Mouse (Mus musculus): ENCODE data around the gene Chmp5. TPM values are rescaled to one million over a fixed set of nuclear protein-coding genes. Genes with fewer than 3 reads are reported as not detected.
A peak's percentile ranks its signal among the peaks of the same experiment; 100 is the strongest.
"Not testable (repeated sequence)": the region's sequence is repeated elsewhere in the genome, so short reads cannot be mapped to it uniquely, and the experiment has no call there.

Gene Chmp5
- polyA plus RNA-seq, 1 experiment from 2014 or later: 164 TPM

- Histone ChIP-seq H3K36me3 (ENCODE audit: insufficient read depth, low read length) (no peaks in the 10 kb centered on the region), H3K9me3 (replicated peaks; ENCODE audit: low read length) (no peaks in the 10 kb centered on the region), H3K4me1 (replicated peaks; ENCODE audit: insufficient read depth, low read length) (no peaks in the 10 kb centered on the region), H3K9ac (ENCODE audit: low read depth, low read length) (no peak overlapping the region), H3K27me3 (ENCODE audit: insufficient read depth, low read length) (no peaks in the 10 kb centered on the region), H3K4me2 (ENCODE audit: low read length) (no peak overlapping the region), H3K4me3 (replicated peaks; ENCODE audit: low read depth, low read length) (no peak overlapping the region), H3K27ac (0 out of 2 replicates have a peak overlapping the region, but pooled peaks have one; percentile 42)
- ATAC-seq (replicated peaks; ENCODE audit: low FRiP score, low read depth) (no peak), DNase-seq (ENCODE audit: low spot score) (no peak)
- no peak for TF ChIP-seq CTCF (IDR thresholded peaks at IDR 0.05; ENCODE audit: low read depth)
- WGBS: 65% methylated on average over 3 of the region's 3 CpGs
These were observed 26.9 kb upstream of the Chmp5 start for GRCm38 (mm10) chr4:40921288-40921687.

- H3K4me3 ChIP-seq (replicated peaks; ENCODE audit: low read depth, low read length): no peak overlapping the region
- no peak overlapping the region for H3K4me2 ChIP-seq (ENCODE audit: low read length)
- no peaks in the 10 kb centered on the region for H3K9me3 ChIP-seq (replicated peaks; ENCODE audit: low read length)
- no peak for TF ChIP-seq CTCF (IDR thresholded peaks at IDR 0.05; ENCODE audit: low read depth)
- H3K36me3 ChIP-seq (ENCODE audit: insufficient read depth, low read length): no peaks in the 10 kb centered on the region
- ATAC-seq (replicated peaks; ENCODE audit: low FRiP score, low read depth): no peak; the same call in 1 of the 2 replicates
- H3K27me3 ChIP-seq (ENCODE audit: insufficient read depth, low read length): no peaks in the 10 kb centered on the region
- H3K9ac ChIP-seq (ENCODE audit: low read depth, low read length): no peak overlapping the region
- no peak for DNase-seq (ENCODE audit: low spot score)
- no peaks in the 10 kb centered on the region for H3K4me1 ChIP-seq (replicated peaks; ENCODE audit: insufficient read depth, low read length)
- H3K27ac ChIP-seq: peak overlapping the region; percentile 73
- WGBS: 43% methylated on average over 6 of the region's 6 CpGs
These were observed 25.0 kb upstream of the Chmp5 start for GRCm38 (mm10) chr4:40923087-40923651.

GRCm38 (mm10) chr4:40925568-40925967 lies 22.6 kb upstream of the Chmp5 start:
- Histone ChIP-seq H3K27me3 (ENCODE audit: insufficient read depth, low read length) (no peaks in the 10 kb centered on the region), H3K27ac (0 out of 2 replicates have a peak overlapping the region, but pooled peaks have one; percentile 19), H3K4me3 (replicated peaks; ENCODE audit: low read depth, low read length) (no peak overlapping the region), H3K4me1 (replicated peaks; ENCODE audit: insufficient read depth, low read length) (0 out of 2 replicates have a peak, but pooled peaks cover 3% of the 10 kb centered on the region), H3K4me2 (ENCODE audit: low read length) (no peak overlapping the region), H3K9ac (ENCODE audit: low read depth, low read length) (no peak overlapping the region), H3K9me3 (replicated peaks; ENCODE audit: low read length) (no peaks in the 10 kb centered on the region), H3K36me3 (ENCODE audit: insufficient read depth, low read length) (no peaks in the 10 kb centered on the region)
- TF ChIP-seq CTCF (IDR thresholded peaks at IDR 0.05; ENCODE audit: low read depth): no peak
- ATAC-seq (replicated peaks; ENCODE audit: low FRiP score, low read depth) (no peak), DNase-seq (ENCODE audit: low spot score) (no peak)
- 39% methylated on average over 3 of the region's 3 CpGs for WGBS

- Histone ChIP-seq H3K27ac (0 out of 2 replicates have a peak overlapping the region, but pooled peaks have one; percentile 55), H3K27me3 (ENCODE audit: insufficient read depth, low read length) (no peaks in the 10 kb centered on the region), H3K9me3 (replicated peaks; ENCODE audit: low read length) (no peaks in the 10 kb centered on the region), H3K4me1 (replicated peaks; ENCODE audit: insufficient read depth, low read length) (0 out of 2 replicates have a peak, but pooled peaks cover 3% of the 10 kb centered on the region), H3K36me3 (ENCODE audit: insufficient read depth, low read length) (peaks cover 15% of the 10 kb centered on the region; the same call in 1 of the 2 replicates), H3K4me2 (ENCODE audit: low read length) (no peak overlapping the region), H3K4me3 (replicated peaks; ENCODE audit: low read depth, low read length) (no peak overlapping the region), H3K9ac (ENCODE audit: low read depth, low read length) (no peak overlapping the region)
- DNase-seq (ENCODE audit: low spot score) (no peak), ATAC-seq (replicated peaks; ENCODE audit: low FRiP score, low read depth) (no peak)
- WGBS: 48% methylated on average over 7 of the region's 7 CpGs
- TF ChIP-seq CTCF (IDR thresholded peaks at IDR 0.05; ENCODE audit: low read depth): no peak
These were observed 19.2 kb upstream of the Chmp5 start for GRCm38 (mm10) chr4:40929046-40929445.

GRCm38 (mm10) chr4:40933694-40934093 lies 14.5 kb upstream of the Chmp5 start:
- no peak overlapping the region for H3K4me2 ChIP-seq (ENCODE audit: low read length)
- no peak for DNase-seq (ENCODE audit: low spot score)
- no peak for TF ChIP-seq CTCF (IDR thresholded peaks at IDR 0.05; ENCODE audit: low read depth)
- 85% methylated on average over 5 of the region's 5 CpGs for WGBS
- H3K4me1 ChIP-seq (replicated peaks; ENCODE audit: insufficient read depth, low read length): 0 out of 2 replicates have a peak, but pooled peaks cover 3% of the 10 kb centered on the region
- no peak overlapping the region for H3K9ac ChIP-seq (ENCODE audit: low read depth, low read length)
- no peak overlapping the region for H3K4me3 ChIP-seq (replicated peaks; ENCODE audit: low read depth, low read length)
- no peaks in the 10 kb centered on the region for H3K27me3 ChIP-seq (ENCODE audit: insufficient read depth, low read length)
- H3K27ac ChIP-seq: no peak overlapping the region
- no peak for ATAC-seq (replicated peaks; ENCODE audit: low FRiP score, low read depth)
- peaks cover 44% of the 10 kb centered on the region for H3K36me3 ChIP-seq (ENCODE audit: insufficient read depth, low read length)
- no peaks in the 10 kb centered on the region for H3K9me3 ChIP-seq (replicated peaks; ENCODE audit: low read length)

GRCm38 (mm10) chr4:40934369-40934768 lies 13.8 kb upstream of the Chmp5 start:
- DNase-seq (ENCODE audit: low spot score); ATAC-seq (replicated peaks; ENCODE audit: low FRiP score, low read depth); H3K27ac ChIP-seq; H3K4me2 ChIP-seq (ENCODE audit: low read length); H3K9me3 ChIP-seq (replicated peaks; ENCODE audit: low read length); H3K4me3 ChIP-seq (replicated peaks; ENCODE audit: low read depth, low read length); H3K4me1 ChIP-seq (replicated peaks; ENCODE audit: insufficient read depth, low read length); H3K27me3 ChIP-seq (ENCODE audit: insufficient read depth, low read length); H3K9ac ChIP-seq (ENCODE audit: low read depth, low read length): not testable (repeated sequence)
- peaks cover 51% of the 10 kb centered on the region for H3K36me3 ChIP-seq (ENCODE audit: insufficient read depth, low read length)
- WGBS: 94% methylated on average over 3 of the region's 3 CpGs

All from kidney, postnatal 0 days (tissue).